Mouse (Mus musculus): Measurements from ENCODE around the gene Tmem126b. TPM values are rescaled to one million over a fixed set of nuclear protein-coding genes. Genes with fewer than 3 reads are reported as not detected.

Gene Tmem126b
- 10 to 100 TPM; 19.4 TPM for total RNA-seq (2021)
- long read RNA-seq, transcript Tmem126b-201 (5 exons, 2,259 nt): major isoform, 39 of 46 reads
- long read RNA-seq, partial matches to known transcripts: 0 of 46 reads
- long read RNA-seq, other reads (novel, unspliced or antisense): 7 of 46 reads

GRCm38 (mm10) chr7:90475793-90476312, at the start of gene Tmem126b:
Gene Tmem126b, minus strand, starts transcription at chr7:90476001.
- DNase-seq (ENCODE audit: low spot score in 2 of 2): peak; percentile 97 to 98

DNA sequence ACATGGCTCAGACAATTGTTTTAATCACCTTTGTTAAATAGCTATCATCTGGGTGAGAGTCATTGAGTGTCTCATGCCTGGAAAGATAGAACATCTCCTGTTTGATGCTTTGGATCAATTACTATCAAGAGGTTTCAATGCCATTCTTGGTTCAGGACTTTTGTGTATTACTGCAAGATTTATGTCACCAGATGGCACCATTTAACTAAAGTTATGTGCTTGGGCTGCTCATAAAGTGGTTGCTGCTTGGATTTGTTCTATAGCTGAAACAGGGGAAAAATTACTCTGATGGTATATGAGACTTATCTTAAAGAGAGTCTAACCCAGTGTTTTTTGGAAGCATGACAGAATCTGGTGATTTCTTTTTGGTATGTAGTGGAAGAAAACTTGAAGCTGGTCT, 36.5 kb upstream of the Tmem126b start:
- peak in 1 of 2 experiments; percentile 9 for DNase-seq (ENCODE audit: low spot score in 2 of 2)

DNA sequence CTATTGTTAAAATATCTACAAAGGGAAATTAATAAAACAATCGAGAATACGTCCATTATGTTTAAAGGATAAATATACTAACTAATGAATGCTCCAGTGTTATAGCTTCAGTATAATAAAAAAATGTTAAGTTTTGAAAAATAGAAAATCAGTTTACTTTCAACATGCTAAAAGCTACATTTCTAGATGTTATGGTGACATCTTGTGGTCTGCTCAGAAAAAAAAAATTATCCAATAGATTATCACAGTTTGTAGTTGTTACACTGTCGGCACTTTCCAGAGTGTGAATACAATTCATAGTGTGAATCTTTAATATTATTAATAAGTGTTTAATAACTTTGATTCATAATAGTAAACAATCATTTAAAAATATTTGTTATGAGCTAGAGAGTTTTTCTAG, 32.3 kb upstream of the Tmem126b start:
- DNase-seq (ENCODE audit: low spot score in 2 of 2): no peak

GRCm38 (mm10) chr7:90482607-90483006, 6.8 kb upstream of the Tmem126b start:
- DNase-seq (ENCODE audit: low spot score in 2 of 2): no peak

GRCm38 (mm10) chr7:90476313-90477245, 778 bp upstream of the Tmem126b start, which contains the start of gene Dlg2:
Gene Dlg2, plus strand, starts transcription at chr7:90476672.
- DNase-seq (ENCODE audit: low spot score in 2 of 2): peak in 1 of 2 experiments; percentile 41

GRCm38 (mm10) chr7:90473511-90473910, 2.3 kb downstream of the Tmem126b start:
- DNase-seq (ENCODE audit: low spot score in 2 of 2): no peak

GRCm38 (mm10) chr7:90461441-90461840, 14.4 kb downstream of the Tmem126b start:
- no peak for DNase-seq (ENCODE audit: low spot score in 2 of 2)

DNA sequence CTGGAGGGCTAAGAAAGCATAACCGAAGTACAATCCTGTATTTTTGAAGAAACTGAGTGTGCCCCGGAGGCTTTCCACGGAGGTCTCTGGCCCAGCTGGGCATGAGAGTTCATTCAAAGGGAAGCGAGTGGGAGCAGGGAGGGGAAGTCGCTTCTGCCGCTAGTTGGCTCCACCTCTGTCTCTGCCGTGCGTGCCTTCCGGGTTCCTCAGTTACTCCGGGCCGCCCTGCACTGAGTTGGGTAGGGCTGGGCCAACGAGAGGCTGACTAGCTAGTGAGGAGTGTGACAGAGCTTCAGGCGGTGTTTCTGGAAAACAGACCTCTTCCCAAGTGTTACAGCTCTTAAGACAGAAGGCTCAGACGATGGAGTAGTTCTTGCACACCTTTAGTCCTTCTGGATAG, 14.9 kb downstream of the Tmem126b start:
- no peak for DNase-seq (ENCODE audit: low spot score in 2 of 2)

- DNase-seq (ENCODE audit: low spot score in 2 of 2): no peak
These were observed 15.5 kb downstream of the Tmem126b start for GRCm38 (mm10) chr7:90460330-90460729.

DNA sequence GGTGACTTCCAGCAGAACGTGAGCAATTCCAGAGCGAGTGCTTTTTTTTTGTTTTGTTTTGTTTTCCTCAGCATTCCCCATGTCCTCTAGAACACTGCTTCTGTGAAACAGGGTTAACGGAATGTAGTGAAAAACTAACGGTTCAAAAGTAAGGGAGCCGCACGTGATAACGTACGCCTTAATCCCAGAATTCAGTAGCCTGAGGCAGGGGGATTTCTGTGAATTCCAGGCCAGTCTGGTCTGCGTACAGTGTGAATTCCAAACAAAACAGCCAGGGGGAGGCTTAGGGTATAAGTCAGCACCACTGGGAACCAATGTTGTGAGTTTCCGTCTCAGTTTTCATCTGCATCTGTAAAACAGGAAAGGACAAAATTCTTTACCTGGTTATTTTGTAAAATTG, 18.3 kb downstream of the Tmem126b start:
- DNase-seq (ENCODE audit: low spot score in 2 of 2): no peak

DNA sequence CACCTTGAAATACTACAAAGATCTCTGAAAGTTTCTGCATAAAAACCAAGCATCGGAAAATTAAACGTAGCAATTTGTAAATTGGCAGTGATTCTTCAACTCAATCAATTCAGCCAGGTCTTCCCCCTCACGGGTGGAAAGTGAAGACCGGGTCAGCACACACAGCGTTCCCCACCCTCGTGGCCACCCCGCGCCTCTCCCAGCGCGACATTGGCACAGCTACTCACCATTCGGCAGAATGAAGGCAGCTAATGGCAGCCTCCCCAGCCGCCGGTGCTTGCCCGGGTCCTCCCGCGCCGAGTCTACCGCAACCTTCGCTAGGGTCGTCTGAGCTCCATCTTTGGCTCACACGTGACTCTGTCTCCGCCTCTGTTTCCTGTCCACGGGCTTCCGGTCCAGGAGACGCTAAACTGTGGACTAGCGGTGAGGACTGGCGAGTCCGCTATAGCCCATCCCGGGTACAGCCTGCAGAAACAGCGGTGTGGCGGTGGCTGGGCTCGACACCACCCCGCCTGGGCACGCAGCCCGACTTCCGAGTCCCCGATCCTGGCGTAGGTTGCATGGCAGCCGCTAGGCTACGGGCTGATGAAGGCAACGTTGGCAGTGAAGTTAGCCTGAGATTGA, 18.8 kb downstream of the Tmem126b start, which contains the start of gene Tmem126a:
Gene Tmem126a, minus strand, starts transcription at position 385 of the 624 bp plus-strand sequence.
- DNase-seq (ENCODE audit: low spot score in 2 of 2): peak; percentile 80 to 86

DNA sequence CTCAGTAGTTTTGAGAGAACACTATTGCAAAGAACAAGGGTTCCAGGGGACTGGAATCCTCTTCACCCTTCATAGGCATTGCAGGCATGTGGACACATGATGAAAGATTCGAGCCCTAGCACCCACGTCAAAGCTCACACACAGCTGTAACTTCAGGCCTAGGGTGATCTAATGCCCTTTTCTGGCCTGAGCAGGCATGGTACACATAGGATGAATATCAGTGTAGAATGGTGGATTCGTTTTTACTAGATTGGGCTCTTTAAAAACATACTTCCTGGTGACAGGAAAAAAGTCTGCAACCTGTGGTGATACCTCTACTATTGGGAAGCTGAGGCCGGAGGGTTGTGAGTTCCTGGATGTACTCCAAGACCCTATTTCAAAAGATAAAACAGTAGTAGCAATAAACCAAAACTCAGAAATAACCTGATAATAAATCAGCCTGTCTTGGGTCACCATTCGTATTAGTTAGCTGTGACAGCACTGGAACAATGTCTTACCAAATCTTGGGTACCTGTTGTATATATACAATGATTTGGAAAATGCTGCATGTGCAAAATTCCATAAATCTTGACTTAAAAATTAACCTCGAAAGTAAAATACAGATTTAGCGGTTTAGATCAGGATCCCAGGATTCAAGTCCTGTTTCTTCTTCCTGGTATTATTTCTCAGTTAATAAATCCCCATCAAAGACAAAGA, 19.5 kb downstream of the Tmem126b start:
- no peak for DNase-seq (ENCODE audit: low spot score in 2 of 2)

DNA sequence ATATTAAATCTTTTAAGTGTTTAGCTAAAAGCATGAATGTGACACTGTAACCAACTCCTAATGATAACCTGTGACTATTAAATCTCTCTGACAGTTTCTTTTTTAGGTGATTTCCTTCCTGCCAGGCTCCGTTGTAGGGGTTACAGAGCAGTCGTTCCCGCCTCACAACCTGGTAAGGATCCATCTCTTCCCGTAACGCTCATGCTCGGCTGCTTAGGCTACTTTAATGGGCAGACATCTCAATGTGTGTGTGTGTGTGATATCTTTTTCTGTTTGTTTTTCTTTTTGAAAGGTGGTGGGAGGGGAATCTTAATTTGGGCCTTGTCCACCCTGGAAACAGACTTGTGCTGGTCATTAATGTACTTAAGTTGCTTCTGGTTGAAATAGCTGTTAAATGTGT, 31.6 kb downstream of the Tmem126b start:
- no peak for DNase-seq (ENCODE audit: low spot score in 2 of 2)

DNA sequence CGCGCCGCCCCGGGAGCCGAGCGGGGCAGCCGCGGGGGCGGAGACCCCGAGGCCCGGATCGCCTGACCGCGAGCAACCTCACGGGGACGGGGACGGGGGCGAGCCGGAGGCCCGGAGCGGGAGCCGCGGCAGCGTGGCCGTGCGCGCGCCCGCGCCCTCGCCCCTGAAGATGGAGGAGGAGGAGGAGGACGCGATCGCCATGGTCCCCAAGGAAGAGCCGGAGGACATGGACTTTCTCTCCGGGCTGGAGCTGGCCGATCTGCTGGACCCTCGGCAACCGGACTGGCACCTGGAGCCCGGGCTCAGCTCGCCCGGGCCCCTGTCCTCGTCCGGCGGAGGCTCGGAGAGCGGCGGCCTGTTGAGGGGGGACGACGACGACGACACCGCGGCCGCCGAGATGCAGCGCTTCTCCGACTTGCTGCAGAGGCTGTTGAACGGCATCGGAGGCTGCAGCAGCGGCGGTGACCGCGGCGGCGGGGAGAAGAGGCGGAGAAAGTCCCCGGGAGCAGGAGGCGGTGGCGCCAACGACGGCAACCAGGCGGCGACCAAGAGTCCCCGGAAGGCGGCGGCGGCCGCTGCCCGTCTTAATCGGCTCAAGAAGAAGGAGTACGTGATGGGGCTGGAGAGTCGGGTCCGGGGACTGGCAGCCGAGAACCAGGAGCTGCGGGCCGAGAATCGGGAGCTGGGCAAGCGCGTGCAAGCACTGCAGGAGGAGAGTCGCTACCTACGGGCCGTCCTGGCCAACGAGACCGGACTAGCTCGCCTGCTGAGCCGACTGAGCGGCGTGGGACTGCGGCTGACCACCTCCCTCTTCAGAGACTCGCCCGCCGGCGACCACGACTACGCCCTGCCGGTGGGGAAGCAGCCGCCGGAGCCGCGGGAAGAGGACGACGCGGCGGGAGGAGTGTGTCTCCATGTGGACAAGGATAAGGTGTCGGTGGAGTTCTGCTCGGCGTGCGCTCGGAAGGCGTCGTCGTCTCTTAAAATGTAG, 32.4 kb downstream of the Tmem126b start:
- peak; percentile 74 to 81 for DNase-seq (ENCODE audit: low spot score in 2 of 2)

DNA sequence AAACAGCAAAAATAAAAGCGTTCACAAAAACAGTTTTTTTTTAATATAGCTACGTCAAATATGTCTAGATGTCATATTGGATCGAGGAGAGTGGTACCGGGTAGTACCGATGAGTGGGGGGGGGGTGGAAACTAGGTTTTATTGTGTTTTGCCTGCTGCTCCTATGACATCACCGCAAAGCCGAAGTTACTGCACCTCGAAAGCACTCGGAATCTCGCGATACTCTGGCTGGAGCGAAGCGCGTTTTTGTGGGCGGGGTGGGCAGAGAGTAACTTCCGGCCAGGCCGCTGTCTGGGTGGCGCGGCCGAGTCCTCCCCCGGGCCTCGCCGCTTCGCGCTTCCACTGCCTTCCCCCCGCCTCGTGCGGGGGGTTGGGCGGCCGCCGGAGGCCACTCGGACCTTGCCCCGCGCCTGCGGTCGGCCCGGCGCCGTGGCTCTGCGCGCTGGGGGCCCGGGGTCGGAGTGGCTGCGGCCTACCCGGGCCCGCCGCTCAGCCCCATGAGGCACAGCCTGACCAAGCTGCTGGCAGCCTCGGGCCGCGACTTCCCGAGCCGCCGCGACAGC, 33.2 kb downstream of the Tmem126b start, which contains the start of gene Crebzf:
Gene Crebzf, plus strand, starts transcription at position 212 of the 563 bp plus-strand sequence.
- DNase-seq (ENCODE audit: low spot score in 2 of 2): peak; percentile 93 to 96

DNA sequence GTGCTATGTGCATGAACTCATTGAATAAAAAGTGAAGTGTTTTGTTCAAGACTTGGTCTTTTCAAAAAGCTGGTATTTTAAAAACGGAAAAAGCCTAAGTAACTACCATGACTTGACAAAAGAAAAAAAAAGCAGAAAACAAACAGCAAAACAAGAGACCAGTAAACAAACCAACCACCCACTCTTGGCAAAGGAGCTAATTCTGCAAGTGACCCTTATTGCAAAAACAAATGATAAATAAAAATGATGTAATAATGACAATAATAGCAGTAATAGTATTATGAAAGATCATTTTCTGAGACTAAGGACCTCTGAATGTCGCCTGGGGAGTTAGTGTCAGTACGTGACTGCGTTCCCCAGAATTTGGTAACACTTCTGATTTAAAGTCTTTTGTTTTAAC, 33.7 kb downstream of the Tmem126b start:
- DNase-seq (ENCODE audit: low spot score in 2 of 2): no peak

DNA sequence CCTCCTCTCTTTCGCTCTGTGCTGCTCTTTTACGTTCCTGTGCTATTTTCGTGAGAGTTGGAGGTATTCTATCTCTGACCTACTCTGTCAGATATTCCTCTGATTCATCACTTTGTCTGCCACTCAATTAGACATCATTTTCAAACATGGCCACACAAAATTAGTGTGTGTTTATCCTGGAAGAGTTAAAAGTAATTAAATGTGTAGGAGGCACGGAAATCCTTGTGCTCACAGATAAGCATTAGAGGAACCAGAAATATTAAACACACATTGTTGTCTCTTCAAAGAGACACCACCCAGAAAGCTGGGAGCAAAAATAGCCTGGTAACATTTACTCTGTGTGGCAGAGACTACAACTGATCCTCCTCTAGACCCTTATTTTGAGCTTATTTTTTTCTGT, 35.8 kb downstream of the Tmem126b start:
- no peak for DNase-seq (ENCODE audit: low spot score in 2 of 2)

DNA sequence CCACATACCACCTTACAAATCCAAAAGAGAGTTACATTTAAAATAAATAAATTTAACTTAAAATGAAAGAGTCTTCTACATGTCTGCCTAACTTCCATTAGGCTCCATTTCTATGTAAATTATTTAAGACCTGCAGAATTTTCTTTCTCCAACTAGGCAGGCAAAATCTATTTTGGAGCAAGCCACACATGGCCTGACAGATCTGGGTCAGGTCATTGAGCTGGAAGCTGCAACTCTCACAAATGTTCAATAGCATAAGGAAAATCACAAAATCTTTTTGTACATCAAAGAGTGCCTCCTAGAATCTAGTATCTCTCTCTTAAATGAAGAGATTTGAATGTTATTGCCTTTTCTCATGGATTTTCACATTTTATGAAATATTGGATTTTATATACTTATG, 43.6 kb downstream of the Tmem126b start:
- DNase-seq (ENCODE audit: low spot score in 2 of 2): no peak

GRCm38 (mm10) chr7:90427006-90427405, 48.8 kb downstream of the Tmem126b start:
- DNase-seq (ENCODE audit: low spot score in 2 of 2): no peak

Data from layer of hippocampus, postnatal 10 days (tissue).